In genomic region chr11:54351704-54352103, GRCm38 (mm10) we compare ENCODE assay signal across 20 mouse cellular contexts. TPM values are rescaled to one million over a fixed set of nuclear protein-coding genes. Genes with fewer than 3 reads are reported as not detected.
"Had no signal": no experiment of that assay in that cellular context is flagged by ENCODE, and none has a peak within 500 bp of the region (broad histone marks: within the 10 kb centered on the region; RNA-seq: fewer than 3 reads in every experiment).

No protein-coding gene starts in this region.

- DNase-seq: kidney, adult 2 months; kidney, postnatal 14 days; layer of hippocampus, adult 9-11 months; layer of hippocampus, postnatal 36 days; left cerebral cortex, postnatal 4 days; lung, adult 18-20 months; spleen, adult 18-20 months; thymus, adult 18-20 months; thymus, postnatal 14 days had no signal

- H3K4me2 ChIP-seq: kidney, embryonic 15.5 days; limb, embryonic 13.5 days had no signal

- H3K4me3 ChIP-seq: kidney, embryonic 15.5 days; limb, embryonic 13.5 days; midbrain, embryonic 13.5 days; neural tube, embryonic 12.5 days had no signal

- H3K27me3 ChIP-seq: kidney, embryonic 15.5 days; limb, embryonic 13.5 days; midbrain, embryonic 13.5 days; neural tube, embryonic 12.5 days had no signal

- H3K9ac ChIP-seq: kidney, embryonic 15.5 days; limb, embryonic 13.5 days; liver, embryonic 14.5 days; midbrain, embryonic 13.5 days; neural tube, embryonic 12.5 days had no signal

- H3K4me1 ChIP-seq: kidney, embryonic 15.5 days had no signal

- H3K27ac ChIP-seq: kidney, embryonic 15.5 days; limb, embryonic 13.5 days; liver, embryonic 14.5 days; neural tube, embryonic 12.5 days had no signal

- H3K9me3 ChIP-seq: kidney, embryonic 15.5 days; limb, embryonic 13.5 days; midbrain, embryonic 13.5 days; neural tube, embryonic 12.5 days had no signal

- H3K36me3 ChIP-seq: kidney, embryonic 15.5 days; limb, embryonic 13.5 days; neural tube, embryonic 12.5 days had no signal

RNA-seq across cellular contexts. Expression of gene Meikin, which starts 18.7 kb away (rescaled TPM):
- total RNA-seq: layer of hippocampus, postnatal 36 days; left cerebral cortex, postnatal 4 days; liver, adult 2 months; megakaryocyte-erythroid progenitor cell, adult 5-6 weeks; neutrophil, adult 5-6 weeks had no signal
- polyA plus RNA-seq: kidney, adult 2 months; kidney, embryonic 15.5 days; large intestine, adult 2 months; limb, embryonic 13.5 days; liver, adult 2 months; liver, embryonic 14.5 days; lung, embryonic 16.5 days; midbrain, embryonic 13.5 days; neural tube, embryonic 12.5 days; stomach, embryonic 14.5 days had no signal

RNA-seq across cellular contexts. Expression of gene Acsl6, which starts 48.1 kb away (rescaled TPM):
- polyA plus RNA-seq: liver, adult 2 months had no signal
